Mouse (Mus musculus) intestine, embryonic 14.5 days (tissue): ENCODE measurements around the gene Ccdc92b. TPM values are rescaled to one million over a fixed set of nuclear protein-coding genes. Genes with fewer than 3 reads are reported as not detected.
A peak's percentile ranks its signal among the peaks of the same experiment; 100 is the strongest.

ENCODE experiments used
- ATAC-seq: fragments of 200-750 bp; cut with Nextera tagmentation; replicated peaks from 2 replicates; pipeline ENCODE4 v1.8.0; 2017; ENCODE audit warnings: low read depth, moderate number of reproducible peaks, moderate TSS enrichment, moderate library complexity; ENCODE audit not compliant: low FRiP score, low TSS enrichment
- DNase-seq: peaks from one replicate; pipeline ENCODE4 v3.0.0-alpha.2; 2018; ENCODE audit warnings: low spot score
- H3K27ac ChIP-seq: fragments of 300-500 bp; sonication (generic); 2 replicates; pipeline ENCODE4 v1.5.1; 2014; ENCODE audit warnings: low read depth, mild to moderate bottlenecking, control low read depth
- H3K27me3 ChIP-seq: fragments of 300-500 bp; sonication (generic); replicated peaks from 2 replicates; pipeline ENCODE4 v1.6.1; 2014; ENCODE audit warnings: low read length, control low read depth; ENCODE audit not compliant: control insufficient read depth, insufficient read depth
- H3K36me3 ChIP-seq: fragments of 300-500 bp; sonication (generic); 2 replicates; pipeline ENCODE4 v1.6.1; 2014; ENCODE audit warnings: low read length, control low read depth; ENCODE audit not compliant: control insufficient read depth, insufficient read depth
- H3K4me1 ChIP-seq: fragments of 300-500 bp; sonication (generic); replicated peaks from 2 replicates; pipeline ENCODE4 v1.6.1; 2014; ENCODE audit warnings: low read length, control low read depth, mixed read lengths; ENCODE audit not compliant: control insufficient read depth, insufficient read depth
- H3K4me2 ChIP-seq: fragments of 300-500 bp; sonication (generic); 2 replicates; pipeline ENCODE4 v1.6.1; 2014; ENCODE audit warnings: low read length
- H3K4me3 ChIP-seq: fragments of 300-500 bp; sonication (generic); 2 replicates; pipeline ENCODE4 v1.5.1; 2014; ENCODE audit warnings: low read depth, low read length, control low read depth, mixed read lengths
- H3K9ac ChIP-seq: fragments of 300-500 bp; sonication (generic); 2 replicates; pipeline ENCODE4 v1.6.1; 2014; ENCODE audit warnings: mild to moderate bottlenecking, low read length
- H3K9me3 ChIP-seq: fragments of 300-500 bp; sonication (generic); 2 replicates; pipeline ENCODE4 v1.6.1; 2016; ENCODE audit warnings: low read length, control low read depth; ENCODE audit not compliant: control insufficient read depth
- WGBS: fragments of 180-500 bp; shearing (Covaris S2); extraction: QIAGEN DNeasy Blood & Tissue Kit; methylation state at CpG from one replicate; pipeline ENCODE4 v1.1.7; 2014; 5-methylcytosine and 5-hydroxymethylcytosine counted together
- polyA plus RNA-seq: library from polyadenylated mRNA; unstranded; fragments of >200 nt; fragmentation: Nextera tagmentation; extraction: Ambion mirVana; gene quantifications from 2 replicates; pipeline ENCODE4 v1.2.1, GENCODE M21; 2014

The Ccdc92b gene
- polyA plus RNA-seq, 1 experiment from 2014 or later = 0.74 TPM

DNA sequence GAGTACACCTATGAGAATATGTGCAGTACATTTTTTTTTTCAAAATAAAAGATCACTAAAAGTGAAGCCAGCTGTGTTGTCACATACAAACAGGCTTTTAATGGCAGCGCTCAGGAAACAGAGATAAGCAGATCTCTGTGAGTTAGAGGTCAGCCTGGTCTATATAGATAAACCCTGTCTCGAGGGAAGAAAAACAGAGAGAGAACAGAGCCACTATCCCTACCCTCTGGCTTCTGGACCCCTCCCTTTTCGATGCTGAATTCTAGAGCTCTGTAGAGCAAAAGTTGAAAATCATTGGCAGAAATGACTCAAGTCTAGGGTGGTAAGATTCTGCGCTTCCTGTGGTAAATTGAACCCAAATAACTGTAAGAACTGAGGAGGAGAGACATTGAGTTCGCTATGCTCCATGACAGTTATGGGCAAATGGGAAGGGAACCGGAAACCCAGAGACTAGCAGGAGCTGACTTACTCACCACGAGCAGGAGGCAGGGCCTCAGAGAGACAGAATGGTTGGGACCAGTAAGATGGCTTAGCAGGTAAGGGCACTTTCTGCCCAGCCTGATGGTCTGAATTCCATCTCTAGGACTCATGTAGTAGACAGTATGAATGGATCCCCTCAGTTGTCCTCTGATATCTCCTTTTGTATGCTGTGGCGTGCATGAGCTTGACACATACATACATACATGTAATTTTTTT lies 2.7 kb downstream of the Ccdc92b start:
- Histone ChIP-seq H3K9ac (no peak overlapping the region), H3K27me3 (peaks cover 33% of the 10 kb centered on the region), H3K9me3 (no peaks in the 10 kb centered on the region), H3K27ac (no peak overlapping the region), H3K4me2 (no peak overlapping the region), H3K36me3 (no peaks in the 10 kb centered on the region), H3K4me1 (no peaks in the 10 kb centered on the region; the same call in 1 of the 2 replicates), H3K4me3 (no peak overlapping the region)
- no peak for ATAC-seq
- WGBS = 65% methylated on average over 8 of the region's 8 CpGs
- DNase-seq = no peak

DNA sequence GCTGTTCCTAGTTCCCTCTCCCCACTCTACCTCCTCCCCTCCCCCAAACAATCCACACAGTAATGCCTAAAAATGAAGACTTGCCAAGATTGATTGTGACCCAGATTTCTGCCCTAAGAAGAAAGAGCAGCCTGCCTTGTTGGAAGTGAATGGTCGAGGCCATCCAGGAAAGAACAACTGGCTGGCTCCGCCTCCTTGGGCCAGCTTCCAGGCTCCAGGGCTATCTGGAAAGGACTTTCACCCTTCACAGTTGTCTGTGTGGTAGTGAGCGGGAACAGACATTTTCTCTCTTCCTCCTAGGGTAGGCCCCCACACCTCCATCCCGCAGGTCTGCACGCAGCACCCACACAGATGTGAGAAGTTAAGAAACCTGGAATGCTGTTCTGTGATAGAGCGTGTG lies 4.3 kb downstream of the Ccdc92b start:
- H3K4me2 ChIP-seq = no peak overlapping the region
- DNase-seq (no peak), ATAC-seq (0 out of 2 replicates have a peak, but pooled peaks have one; percentile 34)
- H3K9me3 ChIP-seq = no peaks in the 10 kb centered on the region
- H3K27ac ChIP-seq = no peak overlapping the region
- WGBS = 62% methylated on average over 6 of the region's 6 CpGs
- no peak overlapping the region for H3K4me3 ChIP-seq
- no peak overlapping the region for H3K9ac ChIP-seq
- peaks cover 25% of the 10 kb centered on the region for H3K27me3 ChIP-seq
- H3K4me1 ChIP-seq = no peaks in the 10 kb centered on the region; the same call in 1 of the 2 replicates
- no peaks in the 10 kb centered on the region for H3K36me3 ChIP-seq

DNA sequence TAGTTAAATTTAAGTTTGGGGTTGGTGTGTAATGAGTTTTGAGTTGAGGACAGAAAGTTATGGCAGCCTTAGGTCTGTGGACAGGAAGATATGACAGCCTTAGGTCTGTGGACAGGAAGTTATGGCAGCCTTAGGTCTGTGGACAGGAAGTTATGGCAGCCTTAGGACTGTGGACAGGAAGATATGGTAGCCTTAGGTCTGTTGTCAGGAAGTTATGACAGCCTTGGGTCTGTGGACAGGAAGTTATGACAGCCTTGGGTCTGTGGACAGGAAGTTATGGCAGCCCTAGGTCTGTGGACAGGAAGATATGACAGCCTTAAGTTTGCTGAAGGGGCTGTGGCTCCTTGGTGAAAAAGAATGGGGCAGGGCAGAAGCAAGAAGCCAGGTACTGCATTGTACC lies 5.9 kb downstream of the Ccdc92b start:
- DNase-seq (no peak), ATAC-seq (no peak)
- Histone ChIP-seq H3K4me3 (no peak overlapping the region), H3K9ac (no peak overlapping the region), H3K4me2 (no peak overlapping the region), H3K27ac (no peak overlapping the region), H3K4me1 (no peaks in the 10 kb centered on the region; the same call in 1 of the 2 replicates), H3K36me3 (no peaks in the 10 kb centered on the region), H3K27me3 (peaks cover 14% of the 10 kb centered on the region), H3K9me3 (no peaks in the 10 kb centered on the region)

DNA sequence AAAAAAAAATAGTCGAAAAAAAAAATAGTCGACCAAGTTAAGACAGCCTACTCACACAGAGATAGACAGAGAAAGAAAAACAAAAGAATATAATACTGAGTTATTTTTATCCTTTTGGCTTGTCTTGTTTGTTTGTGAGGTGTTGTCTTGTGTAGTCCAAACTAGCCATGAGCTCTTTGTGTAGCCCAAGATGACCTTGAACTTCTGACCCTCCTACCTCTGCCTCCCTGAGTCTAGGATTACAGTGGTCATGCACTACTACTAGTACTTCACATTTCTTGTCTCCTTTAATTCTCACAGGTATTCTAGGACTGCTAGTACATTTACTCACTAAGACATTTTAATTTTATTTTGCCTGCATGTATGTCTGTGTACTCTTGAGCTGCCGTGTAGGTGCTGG lies 8.1 kb downstream of the Ccdc92b start:
- 87% methylated on average over 3 of the region's 3 CpGs for WGBS
- no peaks in the 10 kb centered on the region for H3K36me3 ChIP-seq
- no peak overlapping the region for H3K9ac ChIP-seq
- H3K4me2 ChIP-seq = no peak overlapping the region
- H3K27ac ChIP-seq = no peak overlapping the region
- ATAC-seq (no peak), DNase-seq (no peak)
- H3K9me3 ChIP-seq = no peaks in the 10 kb centered on the region
- H3K4me3 ChIP-seq = no peak overlapping the region
- H3K27me3 ChIP-seq = no peaks in the 10 kb centered on the region
- H3K4me1 ChIP-seq = no peaks in the 10 kb centered on the region; the same call in 1 of the 2 replicates

DNA sequence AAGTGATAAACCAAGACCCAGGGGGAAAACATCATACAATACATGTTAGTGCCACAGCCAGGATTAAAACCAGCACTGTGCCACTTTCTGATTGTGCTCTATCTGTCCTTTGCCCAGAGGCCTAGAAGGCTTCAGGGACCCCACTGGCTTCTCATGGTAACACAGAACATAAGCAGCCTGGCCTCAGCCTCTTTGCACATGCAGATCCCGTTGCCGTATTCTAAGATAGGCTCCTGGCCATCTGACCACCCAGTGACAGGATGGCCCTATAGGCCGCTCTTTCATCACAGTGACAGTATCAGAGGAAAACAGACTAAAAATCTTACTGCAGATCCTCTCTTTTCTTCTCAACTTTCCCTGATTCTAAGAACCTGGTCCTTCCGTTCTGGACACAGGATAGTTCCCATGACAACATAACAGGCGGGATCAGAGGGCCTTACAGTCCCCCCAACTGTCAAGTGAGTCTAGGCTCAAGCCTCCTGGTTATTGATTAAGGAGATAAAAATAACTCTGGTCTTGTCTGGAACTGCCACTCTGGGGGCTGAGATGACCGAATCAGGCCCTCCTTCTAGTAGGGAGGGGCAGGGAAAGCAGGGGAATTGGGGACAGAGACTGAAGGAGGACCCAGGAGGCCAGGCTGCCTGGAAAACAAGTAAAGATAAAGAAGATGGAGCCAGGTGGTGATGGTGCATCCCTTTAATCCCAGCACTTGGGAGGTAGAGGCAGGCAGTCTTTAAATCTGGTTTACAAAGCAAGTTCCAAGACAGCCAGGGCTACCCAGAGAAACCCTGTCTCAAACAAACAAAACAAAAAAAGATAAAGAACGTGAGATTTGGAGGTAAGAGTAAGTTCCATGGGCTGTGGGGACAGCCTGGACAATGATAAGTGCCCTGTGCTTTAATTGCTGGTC lies 12.7 kb downstream of the Ccdc92b start:
- Histone ChIP-seq H3K36me3 (no peaks in the 10 kb centered on the region), H3K4me1 (no peaks in the 10 kb centered on the region), H3K9me3 (no peaks in the 10 kb centered on the region), H3K4me2 (no peak overlapping the region), H3K27ac (no peak overlapping the region), H3K9ac (no peak overlapping the region), H3K27me3 (peaks cover 2% of the 10 kb centered on the region; the same call in 1 of the 2 replicates), H3K4me3 (no peak overlapping the region)
- WGBS = 65% methylated on average over 7 of the region's 7 CpGs
- no peak for DNase-seq
- no peak for ATAC-seq

DNA sequence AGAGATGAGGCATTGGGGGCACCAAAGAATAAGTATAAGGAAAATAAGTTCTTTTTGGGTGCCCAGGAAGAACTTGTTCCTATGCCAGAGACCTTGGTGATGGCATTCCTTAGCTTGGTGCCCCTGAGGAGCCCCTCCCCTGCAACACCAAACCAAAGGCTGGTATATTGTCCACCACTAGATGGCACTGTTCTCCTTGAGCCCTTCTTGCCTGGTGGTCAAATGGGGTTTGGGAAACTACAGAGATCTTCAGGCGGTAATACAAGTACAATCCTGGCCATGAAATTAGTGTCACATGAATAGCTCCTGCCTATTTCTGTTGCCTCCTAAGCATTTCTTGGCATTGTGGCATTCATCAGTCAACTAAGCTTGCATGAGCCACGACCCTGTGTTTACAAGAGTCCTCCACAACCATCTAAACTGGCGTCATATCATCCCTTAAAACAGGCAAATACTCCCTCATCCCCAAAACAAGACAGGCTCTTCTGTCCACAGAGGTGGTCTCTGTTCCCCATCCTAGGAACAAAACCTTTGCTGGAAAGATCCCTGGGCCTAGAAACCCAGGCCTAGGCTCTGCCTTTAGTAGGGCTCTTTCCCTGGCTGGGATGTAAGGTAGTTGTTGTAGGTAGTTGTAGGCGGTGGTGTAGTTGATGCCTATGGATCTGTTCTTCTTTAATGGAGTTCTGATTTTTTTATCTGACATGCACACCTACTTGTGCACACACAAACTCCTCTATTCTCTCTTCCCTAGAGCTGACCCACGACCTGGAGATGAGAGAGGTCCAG lies 15.3 kb downstream of the Ccdc92b start:
- ATAC-seq = no peak

DNA sequence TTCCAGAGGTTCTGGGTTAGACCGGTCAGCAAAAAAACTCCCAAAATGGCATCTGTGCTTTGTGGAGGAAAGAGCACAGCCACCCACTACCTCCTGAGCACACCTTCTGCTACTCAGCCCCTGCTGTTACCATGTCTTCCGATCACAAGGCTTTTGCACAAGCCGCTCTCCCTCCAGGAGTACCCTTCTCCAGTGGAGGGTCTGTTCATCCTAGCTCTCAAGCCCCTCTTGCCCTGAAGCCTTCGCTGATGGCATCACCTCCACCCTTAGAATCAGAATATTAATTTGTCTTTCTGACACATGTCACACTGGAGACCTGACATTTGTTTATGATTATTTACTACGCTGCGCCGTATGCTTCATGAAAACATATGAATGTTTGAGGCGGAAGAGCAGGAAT lies 18.1 kb downstream of the Ccdc92b start:
- no peaks in the 10 kb centered on the region for H3K9me3 ChIP-seq
- peak; percentile 55 for DNase-seq
- H3K36me3 ChIP-seq = no peaks in the 10 kb centered on the region
- WGBS = 20% methylated on average over 8 of the region's 8 CpGs
- peak overlapping the region; percentile 83 for H3K4me2 ChIP-seq
- H3K4me1 ChIP-seq = peaks cover 10% of the 10 kb centered on the region; the same call in 1 of the 2 replicates
- no peak for ATAC-seq
- H3K4me3 ChIP-seq = peak overlapping the region; percentile 64
- peak overlapping the region; percentile 74 for H3K9ac ChIP-seq
- peaks cover 5% of the 10 kb centered on the region; the same call in 1 of the 2 replicates for H3K27me3 ChIP-seq
- H3K27ac ChIP-seq = 0 out of 2 replicates have a peak overlapping the region, but pooled peaks have one; percentile 74

More for the DNA sequence above, 15.3 kb downstream of the Ccdc92b start:
- Histone ChIP-seq H3K4me3 (no peak overlapping the region), H3K27me3 (peaks cover 5% of the 10 kb centered on the region; the same call in 1 of the 2 replicates), H3K36me3 (no peaks in the 10 kb centered on the region), H3K4me2 (no peak overlapping the region), H3K27ac (no peak overlapping the region), H3K9ac (no peak overlapping the region), H3K4me1 (peaks cover 10% of the 10 kb centered on the region; the same call in 1 of the 2 replicates), H3K9me3 (no peaks in the 10 kb centered on the region)
- DNase-seq = peak; percentile 79
- 65% methylated on average over 5 of the region's 5 CpGs for WGBS
